Mouse (Mus musculus) skeletal muscle tissue, adult 2 months (tissue): ENCODE measurements around the gene Lsm3.

Experiments
- DNase-seq: peaks from one replicate; pipeline ENCODE4 v3.0.0-alpha.2; 2012; ENCODE audit warnings: low read depth, low spot score

Lsm3 gene

GRCm38 (mm10) chr6:91509326-91509725 lies 6.4 kb upstream of the Lsm3 start:
- peak; percentile 64 for DNase-seq

DNA sequence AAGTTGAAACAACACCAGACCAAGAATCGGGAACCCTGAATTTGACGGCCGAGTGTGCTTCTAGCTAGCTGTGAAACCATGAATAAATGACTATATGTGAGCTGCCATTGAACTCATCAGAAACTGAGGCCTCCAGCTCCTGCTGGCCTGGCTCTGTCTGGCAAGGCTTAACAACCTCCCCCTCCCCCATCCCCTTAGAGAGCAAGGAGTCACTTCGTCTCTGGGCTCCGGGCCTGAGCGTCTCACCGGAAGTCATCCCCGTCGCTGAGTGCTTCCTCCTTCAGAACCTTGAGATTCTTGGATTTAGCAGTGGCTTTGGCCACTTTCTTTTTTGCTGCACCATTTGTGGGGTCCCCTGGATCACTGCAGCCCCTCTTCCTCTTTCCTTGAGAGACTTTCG lies 5.5 kb upstream of the Lsm3 start:
- no peak for DNase-seq

DNA sequence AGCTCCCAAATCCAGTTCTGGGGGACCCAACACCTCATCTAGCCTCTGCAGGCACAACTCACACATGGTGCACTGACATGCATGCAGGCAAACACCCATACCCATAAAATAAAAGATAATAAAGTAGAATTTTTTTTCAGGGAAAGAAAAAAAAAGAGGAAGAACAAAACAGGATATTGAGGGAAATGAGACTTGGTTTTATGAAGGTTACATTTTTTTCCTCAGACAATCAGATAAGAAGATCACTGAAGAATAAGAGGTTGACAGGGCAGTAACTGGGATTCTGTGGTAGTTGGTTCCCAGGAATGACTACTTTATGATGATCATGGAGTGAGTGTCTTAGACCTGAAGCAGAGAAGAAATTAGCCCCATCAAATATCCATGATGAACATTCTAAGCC lies 1.6 kb upstream of the Lsm3 start:
- DNase-seq: no peak

- DNase-seq: no peak
Measured at GRCm38 (mm10) chr6:91514737-91515362, 878 bp upstream of the Lsm3 start.

DNA sequence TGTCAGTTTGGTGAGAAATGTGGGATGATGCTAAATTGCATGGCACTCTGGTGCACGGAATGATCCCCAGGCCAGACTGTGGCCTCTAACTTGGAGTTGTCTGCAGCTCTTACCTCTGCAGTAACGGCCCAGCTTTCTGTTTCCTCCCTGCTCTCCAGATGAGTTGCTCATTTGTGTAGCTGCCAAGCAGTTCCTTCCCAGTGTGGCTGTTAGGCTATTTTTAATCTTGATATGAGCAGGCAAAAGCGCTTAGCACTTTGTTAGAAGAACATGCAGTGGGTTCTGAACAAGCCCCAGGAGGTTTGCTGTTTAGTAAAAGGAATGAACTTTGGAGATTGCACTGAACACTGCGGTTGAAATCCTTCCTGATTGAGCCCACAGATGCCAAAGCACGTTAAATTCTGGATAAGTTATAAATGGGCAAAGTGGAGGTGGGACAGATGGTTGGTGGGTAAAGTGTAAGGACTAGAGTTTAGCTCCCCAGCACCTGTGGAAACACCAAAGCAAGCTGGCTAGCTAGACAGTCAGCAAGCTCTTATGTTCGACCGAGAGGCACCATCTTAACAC lies 2.8 kb downstream of the Lsm3 start:
- DNase-seq: no peak

DNA sequence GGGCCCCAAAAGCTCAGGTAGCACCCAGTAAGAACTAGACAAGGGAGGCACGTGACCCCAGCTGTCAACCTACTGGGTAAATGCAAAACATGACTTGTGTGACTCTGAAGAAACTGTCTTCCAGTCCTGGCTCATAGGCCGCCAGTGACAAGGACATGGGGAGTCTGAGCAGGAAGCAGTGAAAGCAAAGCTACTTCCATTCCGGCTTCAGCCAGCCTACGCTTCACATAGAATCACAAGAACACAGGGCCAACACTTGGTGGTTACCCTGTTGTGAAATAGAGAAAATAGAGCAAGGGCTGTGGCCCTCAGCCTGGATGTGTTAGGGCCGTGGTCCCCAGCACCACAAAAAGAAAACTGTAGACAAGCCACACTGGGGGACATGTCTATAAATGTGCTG lies 7.1 kb downstream of the Lsm3 start:
- DNase-seq: no peak

DNA sequence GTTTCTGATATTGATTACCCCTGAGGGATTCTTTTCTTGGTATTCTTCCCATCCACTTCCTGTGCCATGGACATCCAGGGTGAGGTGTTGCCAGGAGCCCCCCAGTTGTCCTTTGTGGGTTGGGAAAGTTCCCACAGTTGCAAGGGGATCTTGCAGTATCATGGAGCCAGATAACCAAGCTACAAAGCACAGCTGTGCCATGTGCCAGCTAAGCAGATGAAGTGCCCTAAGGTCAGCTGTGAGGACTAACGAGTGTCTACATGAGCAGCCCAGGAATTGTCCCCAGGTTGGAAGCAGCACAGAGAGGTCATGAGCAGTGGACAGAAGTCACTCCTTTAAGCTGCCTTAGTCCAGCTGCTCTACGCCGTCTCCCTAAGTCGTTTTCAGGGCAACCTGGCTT lies 9.8 kb downstream of the Lsm3 start:
- DNase-seq: no peak

DNA sequence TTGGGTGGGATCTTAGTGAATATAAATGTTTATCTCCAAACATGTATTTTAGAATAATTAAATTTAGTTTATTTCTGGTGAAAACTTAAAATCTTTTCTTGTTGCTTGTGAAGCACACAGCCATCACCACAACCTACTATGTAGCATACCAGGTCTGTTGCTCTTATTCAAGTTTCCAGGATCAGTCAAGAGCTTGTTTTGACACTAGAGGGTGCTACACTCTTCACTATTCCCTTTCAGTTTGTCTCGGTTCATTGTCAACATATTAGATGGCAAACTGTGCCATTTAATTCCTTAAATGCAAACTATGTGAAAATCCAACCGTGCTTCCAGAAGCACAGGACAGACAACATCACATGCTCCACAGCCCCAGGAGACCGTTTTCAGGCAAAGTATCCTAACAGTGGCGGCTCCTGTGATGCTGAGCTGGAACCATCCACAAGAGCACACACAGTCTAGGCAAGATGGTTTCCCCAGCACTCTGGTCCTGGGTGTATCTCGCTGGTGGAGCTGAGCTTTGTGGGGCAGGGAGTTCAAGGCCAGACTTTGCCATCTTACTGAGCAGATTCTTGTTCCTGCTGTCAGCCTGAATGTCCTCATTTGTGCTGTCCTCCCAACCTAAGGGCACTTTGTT lies 11.6 kb downstream of the Lsm3 start:
- peak; percentile 60 for DNase-seq

GRCm38 (mm10) chr6:91528265-91528664 lies 12.5 kb downstream of the Lsm3 start:
- DNase-seq: peak; percentile 88

GRCm38 (mm10) chr6:91530673-91531072 lies 14.9 kb downstream of the Lsm3 start:
- peak; percentile 62 for DNase-seq

DNA sequence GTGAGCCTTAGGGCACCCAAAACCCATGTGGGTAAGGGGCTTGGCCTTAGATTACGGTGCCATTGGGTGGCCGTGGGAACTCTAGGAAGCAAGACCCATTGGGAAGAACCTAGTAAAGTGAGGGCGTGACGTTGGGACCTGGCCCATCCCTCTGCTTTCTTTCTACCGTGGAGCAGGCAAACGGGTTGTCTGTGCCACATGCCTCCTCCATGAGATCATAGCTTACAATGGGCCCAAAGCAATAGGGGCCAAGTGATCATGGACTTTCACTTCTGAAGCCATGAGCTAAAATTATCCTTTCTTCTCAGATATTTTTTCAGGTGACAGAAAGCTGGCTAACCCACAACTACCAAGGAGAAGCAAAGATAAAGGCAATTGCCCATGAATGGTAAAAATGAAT lies 15.5 kb downstream of the Lsm3 start:
- peak; percentile 53 for DNase-seq

- no peak for DNase-seq
Measured at GRCm38 (mm10) chr6:91532661-91533060, 16.9 kb downstream of the Lsm3 start.

GRCm38 (mm10) chr6:91533359-91533758 lies 17.6 kb downstream of the Lsm3 start:
- DNase-seq: no peak

GRCm38 (mm10) chr6:91533771-91534170 lies 18.0 kb downstream of the Lsm3 start:
- DNase-seq: no peak

- no peak for DNase-seq
Measured at GRCm38 (mm10) chr6:91534268-91534667, 18.5 kb downstream of the Lsm3 start.

DNA sequence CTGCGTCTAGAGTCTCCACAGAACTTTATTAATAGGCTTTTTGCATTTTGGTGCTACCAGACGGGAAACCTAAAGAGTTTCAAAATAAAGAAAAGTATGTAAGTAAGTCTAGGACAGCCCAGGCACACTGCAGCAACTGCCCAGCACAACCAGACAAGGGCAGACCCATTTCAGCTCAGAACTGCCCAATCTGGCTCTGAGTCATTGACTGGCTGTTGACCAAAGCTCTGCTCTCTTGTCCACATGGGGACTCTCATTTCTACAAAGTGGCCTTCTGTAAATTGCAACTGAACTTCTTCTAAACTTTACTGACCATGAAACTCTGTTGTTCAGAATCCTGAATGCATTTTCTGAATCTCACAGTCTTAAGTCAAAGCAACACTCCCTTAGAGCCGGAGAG lies 19.5 kb downstream of the Lsm3 start:
- DNase-seq: no peak

- no peak for DNase-seq
Measured at GRCm38 (mm10) chr6:91536047-91536765, 20.5 kb downstream of the Lsm3 start.

DNA sequence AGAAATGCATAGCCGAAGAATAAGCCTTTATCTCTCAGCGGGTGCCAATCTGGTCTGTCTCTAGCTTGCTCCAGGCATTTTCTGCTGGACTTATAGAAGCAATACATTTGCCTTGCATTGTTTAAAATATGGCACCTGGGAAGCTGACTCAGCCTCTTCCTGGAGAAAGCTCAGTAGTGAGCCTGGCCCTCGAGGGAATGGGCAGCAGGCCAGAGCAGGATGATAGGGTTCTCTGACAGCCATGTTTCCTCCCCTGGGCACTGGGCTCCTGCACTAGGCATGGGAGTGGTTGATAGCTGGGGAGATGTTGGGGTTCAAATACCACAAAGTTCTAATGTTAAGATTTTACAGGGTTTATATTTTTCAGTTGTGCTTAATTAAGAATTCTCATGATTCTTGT lies 25.5 kb downstream of the Lsm3 start:
- DNase-seq: no peak

GRCm38 (mm10) chr6:91543056-91543455 lies 27.3 kb downstream of the Lsm3 start:
- no peak for DNase-seq

DNA sequence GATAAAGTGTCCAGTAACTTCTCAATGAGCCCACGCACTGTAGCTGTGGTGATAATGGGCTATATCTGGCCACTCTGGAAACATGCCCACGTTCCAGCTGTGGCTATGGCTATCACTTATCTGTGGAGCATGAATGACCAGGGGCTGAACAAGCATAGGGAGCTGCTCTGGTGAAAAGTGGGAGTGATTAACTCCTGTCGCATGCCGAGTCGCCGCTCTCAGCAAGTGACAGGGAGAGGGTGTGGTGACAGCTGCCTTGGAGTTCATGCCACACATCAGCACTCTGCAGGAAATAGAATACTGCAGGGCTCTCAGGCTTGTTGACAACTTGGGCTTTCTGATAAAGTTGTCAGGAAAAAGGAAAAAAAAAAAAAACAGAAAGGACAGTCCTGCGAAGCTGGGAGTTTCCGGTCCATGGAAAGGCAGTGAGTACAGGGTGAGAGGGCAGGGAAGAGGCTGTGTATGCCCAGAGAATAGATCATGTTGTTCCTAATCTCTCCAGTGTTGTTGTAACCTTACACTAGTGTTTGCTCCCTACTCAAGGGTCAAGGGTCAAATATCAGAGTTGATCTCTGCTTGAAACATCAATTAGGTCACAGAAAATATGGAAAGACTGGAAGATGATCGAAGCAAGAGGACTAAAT lies 30.6 kb downstream of the Lsm3 start:
- DNase-seq: no peak

DNA sequence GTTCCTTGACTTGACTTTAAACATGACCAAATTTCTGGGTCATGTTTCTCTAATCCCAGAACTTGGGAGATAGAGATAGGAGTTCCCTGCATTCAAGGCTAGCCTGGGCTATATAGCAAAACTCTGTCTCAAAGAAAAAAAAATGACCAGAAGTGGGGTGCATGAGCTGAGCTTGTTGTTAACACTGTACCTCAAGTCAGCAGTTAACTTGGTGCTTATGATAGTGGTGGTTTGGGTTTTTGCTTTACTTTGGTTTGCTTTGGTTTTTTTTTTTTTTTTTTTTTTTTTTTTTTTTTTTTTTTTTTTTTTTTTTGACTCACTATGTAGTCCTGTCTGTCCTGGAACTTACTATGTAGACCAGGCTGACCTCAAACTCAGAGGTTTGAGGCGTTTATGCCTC lies 31.6 kb downstream of the Lsm3 start:
- DNase-seq: no peak

DNA sequence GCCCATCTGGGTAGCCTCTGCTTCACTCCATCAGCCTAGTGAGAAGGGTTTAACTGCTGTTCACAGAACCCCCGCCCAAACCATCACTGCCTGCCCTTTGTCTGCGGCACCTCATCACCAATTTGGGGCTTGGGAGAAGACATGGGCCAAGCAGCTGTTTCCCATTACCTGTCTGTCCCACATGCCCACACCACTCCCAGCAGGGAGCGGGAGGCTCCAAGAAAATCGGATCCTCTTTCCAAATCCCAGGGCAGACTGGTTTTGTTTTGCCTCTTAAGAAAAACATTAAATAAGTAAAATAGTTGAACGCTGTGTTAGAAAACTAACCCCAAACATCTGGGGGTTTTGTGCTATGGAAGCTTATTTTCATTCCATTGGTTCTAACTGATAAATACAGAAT lies 33.9 kb downstream of the Lsm3 start:
- DNase-seq: no peak
